Mouse (Mus musculus) C2C12 (cell line): Measurements from ENCODE around the gene Gng13. TPM values are rescaled to one million over a fixed set of nuclear protein-coding genes. Genes with fewer than 3 reads are reported as not detected.

Experiments
- H3K27me3 ChIP-seq: one replicate; pipeline ENCODE4 v1.6.1; 2011; ENCODE audit not compliant: control insufficient read depth, insufficient read depth, insufficient read length
- H3K36me3 ChIP-seq: one replicate; pipeline ENCODE4 v1.6.1; 2011; ENCODE audit not compliant: control insufficient read depth, insufficient read depth
- H3K4me3 ChIP-seq: one replicate; pipeline ENCODE4 v1.5.1; 2011; ENCODE audit warnings: mild to moderate bottlenecking, control low read depth; ENCODE audit not compliant: poor library complexity, insufficient read depth, severe bottlenecking
- H3K79me2 ChIP-seq: one replicate; pipeline ENCODE4 v1.6.1; 2011; ENCODE audit not compliant: control insufficient read depth, insufficient read depth
- H3K79me3 ChIP-seq: one replicate; pipeline ENCODE4 v1.6.1; 2011; ENCODE audit warnings: low read depth, control low read depth
- H3ac ChIP-seq: one replicate; pipeline ENCODE3; 2011; ENCODE audit warnings: low read depth; ENCODE audit not compliant: control insufficient read depth, insufficient read length
- CEBPB ChIP-seq: IDR thresholded peaks from one replicate; pipeline ENCODE4 v1.6.1; 2011; ENCODE audit warnings: low read depth, mild to moderate bottlenecking, control low read depth, moderate library complexity
- CTCF ChIP-seq: IDR thresholded peaks from one replicate; pipeline ENCODE4 v1.5.1; 2011; ENCODE audit not compliant: control insufficient read depth, insufficient read depth, insufficient read length
- FOSL1 ChIP-seq: IDR thresholded peaks from one replicate; pipeline ENCODE4 v1.8.0; 2011; ENCODE audit warnings: mild to moderate bottlenecking, low read length; ENCODE audit not compliant: poor library complexity, insufficient read depth, severe bottlenecking
- MAX ChIP-seq: IDR thresholded peaks from one replicate; pipeline ENCODE4 v1.6.1; 2011; ENCODE audit warnings: mild to moderate bottlenecking, control low read depth
- MYOD1 ChIP-seq: IDR thresholded peaks from one replicate; pipeline ENCODE4 v1.6.1; 2011; ENCODE audit warnings: low read depth; ENCODE audit not compliant: control insufficient read depth, insufficient read length
- MYOG ChIP-seq: IDR thresholded peaks from one replicate; pipeline ENCODE4 v1.6.1; 2011; ENCODE audit not compliant: control insufficient read depth, insufficient read length; ENCODE audit errors: extremely low read depth
- USF1 ChIP-seq: IDR thresholded peaks from one replicate; pipeline ENCODE4 v1.6.1; 2011; ENCODE audit warnings: low read depth, mild to moderate bottlenecking, control low read depth, moderate library complexity
- polyA plus RNA-seq: library from polyadenylated mRNA; unstranded; fragments of >200 nt; fragmentation: generic; extraction: Trizol; gene quantifications from one replicate; pipeline ENCODE4 v1.2.1, GENCODE M21; 2012; ENCODE audit warnings: missing spikeins

Gng13 gene
- polyA plus RNA-seq, 1 experiment: not detected

GRCm38 (mm10) chr17:25748238-25748637 lies 31.3 kb downstream of the Gng13 start:
- Histone ChIP-seq H3K36me3 (no peaks in the 10 kb centered on the region), H3K4me3 (no peak overlapping the region), H3K79me2 (peaks cover 12% of the 10 kb centered on the region), H3ac (no peak overlapping the region), H3K79me3 (peaks cover 2% of the 10 kb centered on the region), H3K27me3 (no peaks in the 10 kb centered on the region)
- TF ChIP-seq MYOD1 (no peak), MYOG (no peak)

GRCm38 (mm10) chr17:25749314-25749713 lies 32.3 kb downstream of the Gng13 start:
- H3ac ChIP-seq: no peak overlapping the region
- H3K36me3 ChIP-seq: no peaks in the 10 kb centered on the region
- H3K79me2 ChIP-seq: peaks cover 19% of the 10 kb centered on the region
- no peaks in the 10 kb centered on the region for H3K27me3 ChIP-seq
- H3K79me3 ChIP-seq: peaks cover 2% of the 10 kb centered on the region
- no peak for TF ChIP-seq CTCF
- TF ChIP-seq MYOD1: no peak
- TF ChIP-seq CEBPB: no peak
- no peak for TF ChIP-seq MYOG
- no peak for TF ChIP-seq MAX
- no peak for TF ChIP-seq USF1
- no peak overlapping the region for H3K4me3 ChIP-seq

- Histone ChIP-seq H3K4me3 (no peak overlapping the region), H3K79me2 (peaks cover 19% of the 10 kb centered on the region)
- TF ChIP-seq MYOG (no peak), CTCF (no peak), MYOD1 (no peak), FOSL1 (no peak), CEBPB (no peak), USF1 (no peak), MAX (no peak)
Measured at GRCm38 (mm10) chr17:25751446-25751845, 34.5 kb downstream of the Gng13 start.

GRCm38 (mm10) chr17:25754241-25754640 lies 37.3 kb downstream of the Gng13 start, which contains the start of gene Msln:
Gene Msln, minus strand, starts transcription at chr17:25754378.
- Histone ChIP-seq H3K36me3 (no peaks in the 10 kb centered on the region), H3K27me3 (no peaks in the 10 kb centered on the region), H3K79me3 (peaks cover 2% of the 10 kb centered on the region), H3ac (peak within 1 kb of the TSS; percentile 45), H3K4me3 (peak within 1 kb of the TSS; percentile 16), H3K79me2 (peaks cover 19% of the 10 kb centered on the region)
- no peak for TF ChIP-seq FOSL1
- TF ChIP-seq CEBPB: no peak

More at GRCm38 (mm10) chr17:25751446-25751845, 34.5 kb downstream of the Gng13 start:
- Histone ChIP-seq H3K79me3 (peaks cover 2% of the 10 kb centered on the region), H3K27me3 (no peaks in the 10 kb centered on the region), H3K36me3 (no peaks in the 10 kb centered on the region), H3ac (no peak overlapping the region)

- Histone ChIP-seq H3K36me3 (no peaks in the 10 kb centered on the region), H3K79me2 (peaks cover 19% of the 10 kb centered on the region), H3K4me3 (no peak overlapping the region), H3K79me3 (peaks cover 2% of the 10 kb centered on the region), H3K27me3 (no peaks in the 10 kb centered on the region), H3ac (no peak overlapping the region)
- no peak for TF ChIP-seq CTCF
- no peak for TF ChIP-seq CEBPB
- no peak for TF ChIP-seq MYOG
- TF ChIP-seq USF1: no peak
- TF ChIP-seq MAX: no peak
- no peak for TF ChIP-seq MYOD1
- no peak for TF ChIP-seq FOSL1
Measured at GRCm38 (mm10) chr17:25755086-25755485, 38.1 kb downstream of the Gng13 start.

GRCm38 (mm10) chr17:25755627-25756377 lies 38.8 kb downstream of the Gng13 start:
- Histone ChIP-seq H3K4me3 (no peak overlapping the region), H3K27me3 (no peaks in the 10 kb centered on the region), H3ac (no peak overlapping the region), H3K79me3 (peaks cover 2% of the 10 kb centered on the region), H3K79me2 (peaks cover 19% of the 10 kb centered on the region), H3K36me3 (no peaks in the 10 kb centered on the region)
- TF ChIP-seq FOSL1 (no peak), CEBPB (no peak), MYOD1 (no peak)
